Mouse (Mus musculus): ENCODE measurements around the gene Gpr21. TPM values are rescaled to one million over a fixed set of nuclear protein-coding genes. Genes with fewer than 3 reads are reported as not detected.

Gpr21 gene
- polyA plus RNA-seq, 1 experiment: 0.15 TPM

GRCm38 (mm10) chr2:37529397-37529796 lies 13.3 kb downstream of the Gpr21 start:
- H3K27ac ChIP-seq (ENCODE audit: insufficient read depth, low read length): no peak overlapping the region
- TF ChIP-seq CTCF (IDR thresholded peaks at IDR 0.05; ENCODE audit: extremely low read depth, insufficient read depth, insufficient read length, insufficient replicate concordance) (no peak), POLR2A (IDR thresholded peaks at IDR 0.05; ENCODE audit: low read depth, low read length) (no peak)
- WGBS: 96% methylated on average over 2 of the region's 2 CpGs
- H3K27me3 ChIP-seq (ENCODE audit: control insufficient read depth, insufficient read depth, low read length): no peaks in the 10 kb centered on the region
- H3K4me1 ChIP-seq (ENCODE audit: control insufficient read depth, insufficient read depth, insufficient read length): no peaks in the 10 kb centered on the region
- DNase-seq (ENCODE audit: low read depth in 1 of 2, low spot score in 2 of 2): no peak
- H3K4me3 ChIP-seq (ENCODE audit: extremely low read depth, insufficient read depth, insufficient read length): no peak overlapping the region
- H3K36me3 ChIP-seq (ENCODE audit: control insufficient read depth, insufficient read depth, low read length): peaks cover 4% of the 10 kb centered on the region

GRCm38 (mm10) chr2:37530766-37531165 lies 14.6 kb downstream of the Gpr21 start:
- Histone ChIP-seq H3K36me3 (ENCODE audit: control insufficient read depth, insufficient read depth, low read length) (peaks cover 5% of the 10 kb centered on the region), H3K27me3 (ENCODE audit: control insufficient read depth, insufficient read depth, low read length) (no peaks in the 10 kb centered on the region), H3K27ac (ENCODE audit: insufficient read depth, low read length) (no peak overlapping the region), H3K4me3 (ENCODE audit: extremely low read depth, insufficient read depth, insufficient read length) (no peak overlapping the region), H3K4me1 (ENCODE audit: control insufficient read depth, insufficient read depth, insufficient read length) (no peaks in the 10 kb centered on the region)
- WGBS: 95% methylated on average over 1 of the region's 1 CpGs
- TF ChIP-seq POLR2A (IDR thresholded peaks at IDR 0.05; ENCODE audit: low read depth, low read length) (no peak), CTCF (IDR thresholded peaks at IDR 0.05; ENCODE audit: extremely low read depth, insufficient read depth, insufficient read length, insufficient replicate concordance) (no peak)
- DNase-seq (ENCODE audit: low read depth in 1 of 2, low spot score in 2 of 2): no peak

DNA sequence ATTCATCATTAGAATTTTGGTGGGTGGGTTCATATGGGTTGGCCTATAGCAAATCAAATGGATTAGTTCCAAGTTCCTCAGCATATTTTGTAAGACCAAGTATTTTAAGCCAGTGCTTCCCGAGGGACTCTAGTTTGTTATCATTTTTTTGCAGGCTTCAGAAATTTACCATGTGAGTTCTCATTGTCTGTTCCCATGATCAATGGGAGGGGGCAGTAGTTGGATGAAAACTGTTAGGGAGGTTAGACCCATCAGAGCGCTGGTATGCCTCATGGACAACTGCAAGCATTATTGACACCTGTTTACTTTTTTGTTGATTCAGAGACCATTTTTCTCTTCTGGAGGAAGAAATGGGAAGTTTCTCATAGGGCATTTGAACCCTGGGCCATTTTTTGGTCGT lies 15.5 kb downstream of the Gpr21 start:
- Histone ChIP-seq H3K4me1 (ENCODE audit: control insufficient read depth, insufficient read depth, insufficient read length) (no peaks in the 10 kb centered on the region), H3K4me3 (ENCODE audit: extremely low read depth, insufficient read depth, insufficient read length) (no peak overlapping the region), H3K27ac (ENCODE audit: insufficient read depth, low read length) (no peak overlapping the region), H3K27me3 (ENCODE audit: control insufficient read depth, insufficient read depth, low read length) (no peaks in the 10 kb centered on the region), H3K36me3 (ENCODE audit: control insufficient read depth, insufficient read depth, low read length) (peaks cover 5% of the 10 kb centered on the region)
- WGBS: 83% methylated on average over 3 of the region's 3 CpGs
- TF ChIP-seq POLR2A (IDR thresholded peaks at IDR 0.05; ENCODE audit: low read depth, low read length): no peak
- TF ChIP-seq CTCF (IDR thresholded peaks at IDR 0.05; ENCODE audit: extremely low read depth, insufficient read depth, insufficient read length, insufficient replicate concordance): no peak
- no peak for DNase-seq (ENCODE audit: low read depth in 1 of 2, low spot score in 2 of 2)

DNA sequence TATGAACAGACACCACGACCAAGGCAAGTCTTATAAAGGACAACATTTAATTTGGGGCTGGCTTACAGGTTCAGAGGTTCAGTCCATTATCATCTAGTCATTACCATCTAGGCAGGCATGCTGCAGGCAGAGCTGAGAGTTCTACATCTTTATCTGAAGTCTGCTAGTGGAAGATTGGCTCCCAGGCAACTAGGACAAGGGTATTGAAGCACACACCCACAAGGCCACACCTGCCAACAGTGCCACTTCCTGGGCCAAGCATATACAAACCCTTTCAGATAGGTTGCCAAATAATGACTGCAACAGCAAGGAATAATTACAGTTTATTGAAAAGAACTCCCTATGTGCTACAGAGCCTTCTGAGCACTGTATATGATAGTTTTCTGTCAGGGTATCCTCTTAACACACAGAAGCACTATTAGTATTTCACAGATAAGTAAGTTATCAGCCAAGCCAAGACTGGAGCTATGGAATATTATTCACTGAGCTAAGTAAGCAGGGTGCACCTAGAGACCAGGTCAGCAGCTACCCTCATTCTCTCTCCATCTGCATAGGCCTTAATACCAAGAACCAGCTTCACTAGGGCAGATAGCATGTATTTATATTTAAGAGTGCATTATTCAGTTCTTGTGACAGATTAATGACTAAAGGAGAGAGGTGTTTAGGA lies 33.3 kb downstream of the Gpr21 start:
- peaks cover 15% of the 10 kb centered on the region for H3K36me3 ChIP-seq (ENCODE audit: control insufficient read depth, insufficient read depth, low read length)
- TF ChIP-seq POLR2A (IDR thresholded peaks at IDR 0.05; ENCODE audit: low read depth, low read length) (no peak), CTCF (IDR thresholded peaks at IDR 0.05; ENCODE audit: extremely low read depth, insufficient read depth, insufficient read length, insufficient replicate concordance) (no peak)
- 89% methylated on average over 1 of the region's 1 CpGs for WGBS
- H3K4me3 ChIP-seq (ENCODE audit: extremely low read depth, insufficient read depth, insufficient read length): no peak overlapping the region
- no peak overlapping the region for H3K27ac ChIP-seq (ENCODE audit: insufficient read depth, low read length)
- H3K4me1 ChIP-seq (ENCODE audit: control insufficient read depth, insufficient read depth, insufficient read length): no peaks in the 10 kb centered on the region
- DNase-seq (ENCODE audit: low read depth in 1 of 2, low spot score in 2 of 2): no peak
- no peaks in the 10 kb centered on the region for H3K27me3 ChIP-seq (ENCODE audit: control insufficient read depth, insufficient read depth, low read length)

DNA sequence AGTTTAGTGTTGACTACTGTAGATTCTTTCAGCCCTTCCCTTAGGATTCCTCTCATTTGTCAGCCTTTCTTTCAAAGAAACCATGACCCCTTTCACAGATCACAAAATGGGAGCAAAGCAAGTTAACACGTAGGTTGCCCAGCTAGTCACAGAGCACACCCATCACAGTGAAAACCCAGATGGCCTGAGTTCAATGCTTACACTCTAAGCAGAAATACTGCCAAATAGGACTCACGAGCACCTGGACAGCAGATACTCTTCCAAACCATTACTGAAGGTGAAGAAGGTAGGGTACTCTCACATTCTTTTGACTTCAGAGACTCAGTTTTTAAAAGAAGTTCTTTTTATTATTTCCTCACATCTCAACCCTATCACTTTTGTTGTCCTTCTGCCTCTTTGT lies 40.2 kb downstream of the Gpr21 start:
- WGBS: 92% methylated on average over 2 of the region's 2 CpGs
- TF ChIP-seq CTCF (IDR thresholded peaks at IDR 0.05; ENCODE audit: extremely low read depth, insufficient read depth, insufficient read length, insufficient replicate concordance) (no peak), POLR2A (IDR thresholded peaks at IDR 0.05; ENCODE audit: low read depth, low read length) (no peak)
- no peaks in the 10 kb centered on the region for H3K4me1 ChIP-seq (ENCODE audit: control insufficient read depth, insufficient read depth, insufficient read length)
- H3K27ac ChIP-seq (ENCODE audit: insufficient read depth, low read length): no peak overlapping the region
- no peaks in the 10 kb centered on the region for H3K27me3 ChIP-seq (ENCODE audit: control insufficient read depth, insufficient read depth, low read length)
- no peak overlapping the region for H3K4me3 ChIP-seq (ENCODE audit: extremely low read depth, insufficient read depth, insufficient read length)
- H3K36me3 ChIP-seq (ENCODE audit: control insufficient read depth, insufficient read depth, low read length): peaks cover 17% of the 10 kb centered on the region
- DNase-seq (ENCODE audit: low read depth in 1 of 2, low spot score in 2 of 2): no peak

DNA sequence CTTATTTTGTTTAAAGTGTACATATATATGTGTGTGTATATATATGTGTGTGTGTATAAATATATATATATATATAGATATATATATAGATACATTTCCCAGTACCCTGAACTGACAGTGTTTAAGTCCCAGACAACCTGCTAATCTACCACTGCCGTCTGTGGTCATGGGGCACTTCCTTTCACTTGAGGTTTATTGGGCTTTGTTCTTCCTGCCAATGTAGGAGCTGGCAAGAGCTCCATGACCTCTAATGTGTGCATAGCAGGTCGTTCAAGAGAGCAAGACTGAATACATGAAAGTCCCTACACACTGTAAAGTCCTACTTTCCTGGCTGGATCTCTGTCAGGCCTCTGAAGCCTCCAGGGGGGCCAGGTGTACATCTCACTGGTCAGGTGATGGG lies 49.4 kb downstream of the Gpr21 start:
- no peak for DNase-seq (ENCODE audit: low read depth in 1 of 2, low spot score in 2 of 2)
- peaks cover 25% of the 10 kb centered on the region for H3K36me3 ChIP-seq (ENCODE audit: control insufficient read depth, insufficient read depth, low read length)
- 10% methylated on average over 2 of the region's 2 CpGs for WGBS
- no peak for TF ChIP-seq POLR2A (IDR thresholded peaks at IDR 0.05; ENCODE audit: low read depth, low read length)
- no peak for TF ChIP-seq CTCF (IDR thresholded peaks at IDR 0.05; ENCODE audit: extremely low read depth, insufficient read depth, insufficient read length, insufficient replicate concordance)
- no peaks in the 10 kb centered on the region for H3K27me3 ChIP-seq (ENCODE audit: control insufficient read depth, insufficient read depth, low read length)
- no peak overlapping the region for H3K4me3 ChIP-seq (ENCODE audit: extremely low read depth, insufficient read depth, insufficient read length)
- peaks cover 2% of the 10 kb centered on the region; the same call in 1 of the 2 replicates for H3K4me1 ChIP-seq (ENCODE audit: control insufficient read depth, insufficient read depth, insufficient read length)
- no peak overlapping the region for H3K27ac ChIP-seq (ENCODE audit: insufficient read depth, low read length)

DNA sequence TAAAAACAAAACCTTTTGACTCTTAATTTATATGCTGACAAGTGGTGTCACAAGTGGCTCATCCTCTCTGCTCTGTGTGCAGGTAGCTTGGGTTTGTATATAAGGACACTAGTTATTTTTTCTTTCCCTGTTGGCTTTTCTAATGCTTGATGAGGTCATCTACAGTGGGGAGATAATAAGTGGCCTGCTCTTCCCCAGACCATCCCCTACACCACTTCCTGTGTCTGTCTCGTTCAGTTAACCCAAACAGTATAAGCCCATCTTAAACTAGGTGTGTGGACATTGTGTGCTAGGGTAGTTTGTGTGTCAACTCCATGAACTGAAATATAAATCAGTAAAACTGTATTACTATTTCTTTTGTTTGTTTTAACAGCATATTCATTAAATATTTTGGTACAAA lies 49.9 kb downstream of the Gpr21 start:
- H3K4me3 ChIP-seq (ENCODE audit: extremely low read depth, insufficient read depth, insufficient read length): no peak overlapping the region
- H3K27me3 ChIP-seq (ENCODE audit: control insufficient read depth, insufficient read depth, low read length): no peaks in the 10 kb centered on the region
- TF ChIP-seq POLR2A (IDR thresholded peaks at IDR 0.05; ENCODE audit: low read depth, low read length): no peak
- no peak for TF ChIP-seq CTCF (IDR thresholded peaks at IDR 0.05; ENCODE audit: extremely low read depth, insufficient read depth, insufficient read length, insufficient replicate concordance)
- no peak for DNase-seq (ENCODE audit: low read depth in 1 of 2, low spot score in 2 of 2)
- peaks cover 24% of the 10 kb centered on the region for H3K36me3 ChIP-seq (ENCODE audit: control insufficient read depth, insufficient read depth, low read length)
- no peak overlapping the region for H3K27ac ChIP-seq (ENCODE audit: insufficient read depth, low read length)
- peaks cover 2% of the 10 kb centered on the region; the same call in 1 of the 2 replicates for H3K4me1 ChIP-seq (ENCODE audit: control insufficient read depth, insufficient read depth, insufficient read length)
- 16% methylated on average over 1 of the region's 1 CpGs for WGBS
